ENCODE assay signal across 8 mouse cellular contexts in the genomic region with DNA sequence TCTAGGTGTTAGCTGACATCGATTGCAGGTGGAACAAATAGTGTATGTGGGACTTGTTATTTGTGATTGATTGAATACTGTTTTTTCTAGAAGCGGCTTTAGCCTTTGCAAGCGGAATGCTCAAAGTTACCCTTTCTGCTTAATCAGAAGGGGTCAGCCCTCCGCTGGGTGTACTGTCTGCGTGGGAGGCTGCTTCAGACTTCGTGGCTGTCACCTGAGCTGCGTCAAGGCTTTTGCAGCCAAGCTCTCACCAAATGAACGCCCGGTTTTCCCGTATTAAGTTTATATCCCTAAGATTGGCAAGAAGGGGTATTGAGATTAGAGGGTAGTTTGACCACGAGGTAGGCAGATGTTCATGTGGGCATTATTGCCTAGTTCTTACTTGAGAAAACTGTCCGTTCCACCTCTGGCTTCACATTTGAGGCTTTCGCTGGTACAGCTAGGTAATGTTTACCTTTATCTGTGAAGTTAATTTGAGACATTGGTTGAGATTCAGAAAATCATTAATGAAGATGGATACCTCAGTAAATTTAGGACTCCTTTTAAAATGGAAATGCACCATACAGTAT. TPM values are rescaled to one million over a fixed set of nuclear protein-coding genes. Genes with fewer than 3 reads are reported as not detected.
DNase-seq lines count a peak whose midpoint lies in the region; ATAC-seq and TF ChIP-seq lines count a peak whose summit lies in the region.

No protein-coding gene starts in this region.

- peaks cover 11% of the 10 kb centered on the region for H3K4me1 ChIP-seq in hindbrain, embryonic 12.5 days
- H3K4me1 ChIP-seq in liver, postnatal 0 days (ENCODE audit: insufficient read depth): peaks cover 14% of the 10 kb centered on the region

- peak overlapping the region; percentile 87; the same call in 1 of the 2 replicates for H3K9ac ChIP-seq in hindbrain, embryonic 12.5 days
- H3K9ac ChIP-seq in liver, postnatal 0 days (replicated peaks): peak overlapping the region; percentile 83; the same call in 1 of the 2 replicates

- H3K27ac ChIP-seq in hindbrain, embryonic 12.5 days: no peak overlapping the region
- H3K27ac ChIP-seq in liver, postnatal 0 days (ENCODE audit: low read depth): no peak overlapping the region

- WGBS in hindbrain, embryonic 12.5 days: 25% methylated on average over 13 of the region's 13 CpGs
- WGBS in liver, postnatal 0 days (ENCODE audit: insufficient replicate concordance): 52% methylated on average over 13 of the region's 13 CpGs

- peak overlapping the region; percentile 63 for H3K4me3 ChIP-seq in C2C12 (ENCODE audit: insufficient read depth, poor library complexity, severe bottlenecking)
- H3K4me3 ChIP-seq in hindbrain, embryonic 12.5 days: peak overlapping the region; percentile 68
- H3K4me3 ChIP-seq in liver, postnatal 0 days (ENCODE audit: low read depth, low read length): peak overlapping the region; percentile 85

- DNase-seq in cerebellum, adult 9-11 months: peak; percentile 31
- no peak for DNase-seq in cerebellum, adult 11 months
- no peak for DNase-seq in liver, postnatal 0 days
- no peak for DNase-seq in Muller cell, postnatal 12 days (ENCODE audit: inconsistent ontology term)
- DNase-seq in ovary, adult 18-20 months (ENCODE audit: low spot score): no peak
- DNase-seq in thymus, postnatal 14 days: no peak

- H3ac ChIP-seq in C2C12 (ENCODE audit: control insufficient read depth, insufficient read length, low read depth): peak overlapping the region; percentile 91

- peaks cover 18% of the 10 kb centered on the region for H3K9me3 ChIP-seq in hindbrain, embryonic 12.5 days (replicated peaks)
- no peaks in the 10 kb centered on the region for H3K9me3 ChIP-seq in liver, postnatal 0 days (ENCODE audit: low read length)

- ATAC-seq in hindbrain, embryonic 12.5 days (ENCODE audit: low FRiP score): no peak
- no peak for ATAC-seq in liver, postnatal 0 days

- peaks cover 24% of the 10 kb centered on the region for H3K79me2 ChIP-seq in C2C12 (ENCODE audit: control insufficient read depth, insufficient read depth)

- peak overlapping the region; percentile 96 for H3K4me2 ChIP-seq in hindbrain, embryonic 12.5 days (replicated peaks)
- peak overlapping the region; percentile 99 for H3K4me2 ChIP-seq in liver, postnatal 0 days (ENCODE audit: low read depth, low read length)

- no peaks in the 10 kb centered on the region for H3K27me3 ChIP-seq in C2C12 (ENCODE audit: control insufficient read depth, insufficient read depth, insufficient read length)
- H3K27me3 ChIP-seq in hindbrain, embryonic 12.5 days: peaks cover 9% of the 10 kb centered on the region; the same call in 1 of the 2 replicates
- peaks cover 7% of the 10 kb centered on the region; the same call in 1 of the 2 replicates for H3K27me3 ChIP-seq in liver, postnatal 0 days (ENCODE audit: insufficient read depth, low read length)

- peaks cover 12% of the 10 kb centered on the region for H3K79me3 ChIP-seq in C2C12 (ENCODE audit: low read depth)

- no peak for TF ChIP-seq EP300 in liver, postnatal 0 days (IDR thresholded peaks at IDR 0.05; ENCODE audit: low read depth)

- TF ChIP-seq CTCF in C2C12 (IDR thresholded peaks at IDR 0.05; ENCODE audit: control insufficient read depth, insufficient read depth, insufficient read length): no peak
- no peak for TF ChIP-seq CTCF in liver, postnatal 0 days (IDR thresholded peaks at IDR 0.05; ENCODE audit: low read depth)

- no peaks in the 10 kb centered on the region for H3K36me3 ChIP-seq in C2C12 (ENCODE audit: control insufficient read depth, insufficient read depth)
- H3K36me3 ChIP-seq in hindbrain, embryonic 12.5 days: peaks cover 8% of the 10 kb centered on the region; the same call in 1 of the 2 replicates
- no peaks in the 10 kb centered on the region for H3K36me3 ChIP-seq in liver, postnatal 0 days (replicated peaks; ENCODE audit: insufficient read depth, low read length)

TF ChIP-seq in C2C12, 6 proteins besides CTCF, POLR2A, EP300 and RAD21:
- no peak for TF ChIP-seq USF1 (IDR thresholded peaks at IDR 0.05; ENCODE audit: low read depth)
- TF ChIP-seq MYOD1 (IDR thresholded peaks at IDR 0.05; ENCODE audit: control insufficient read depth, insufficient read length, low read depth): no peak
TF ChIP-seq in C2C12: peak in this region for 0.

RNA-seq across cellular contexts. Expression of a gene that starts 1.6 kb away (rescaled TPM):
- 19.1 TPM for polyA plus RNA-seq in C2C12 (2012; fragmentation: generic; extraction: Trizol)
- polyA plus RNA-seq in hindbrain, embryonic 12.5 days (2016; fragmentation: Nextera tagmentation; extraction: Ambion mirVana): 38.0 TPM in 2 replicates
- 9.0 and 11.9 TPM in 2 replicates for polyA plus RNA-seq in liver, postnatal 0 days (2015; fragmentation: Nextera tagmentation; extraction: Ambion mirVana)

RNA-seq across cellular contexts. Expression of a gene that starts 10.2 kb away (rescaled TPM):
- 7.1 TPM for polyA plus RNA-seq in C2C12 (2012; fragmentation: generic; extraction: Trizol)
- 13.8 and 14.0 TPM in 2 replicates for polyA plus RNA-seq in hindbrain, embryonic 12.5 days (2016; fragmentation: Nextera tagmentation; extraction: Ambion mirVana)
- 9.8 and 11.7 TPM in 2 replicates for polyA plus RNA-seq in liver, postnatal 0 days (2015; fragmentation: Nextera tagmentation; extraction: Ambion mirVana)

RNA-seq across cellular contexts. Expression of a gene that starts 34.1 kb away (rescaled TPM):
- 2.1 TPM for polyA plus RNA-seq in C2C12 (2012; fragmentation: generic; extraction: Trizol)
- polyA plus RNA-seq in hindbrain, embryonic 12.5 days (2016; fragmentation: Nextera tagmentation; extraction: Ambion mirVana): 4.7 and 5.9 TPM in 2 replicates
- 11.8 TPM in 2 replicates for polyA plus RNA-seq in liver, postnatal 0 days (2015; fragmentation: Nextera tagmentation; extraction: Ambion mirVana)
